Mouse (Mus musculus) neutrophil, adult 5-6 weeks (primary cell): ENCODE measurements around the gene Cope. TPM values are rescaled to one million over a fixed set of nuclear protein-coding genes. Genes with fewer than 3 reads are reported as not detected.

Experiments
- ATAC-seq: fragments of 151-379, 151-347 bp; 2 replicates; pipeline ENCODE4 v1.8.0; 2017; ENCODE audit warnings: mild to moderate bottlenecking, moderate TSS enrichment; ENCODE audit not compliant: insufficient number of reproducible peaks, poor library complexity, low FRiP score, severe bottlenecking; ENCODE audit errors: extremely low read depth
- total RNA-seq: library from RNA; stranded (forward); fragments of 200-1000 nt; gene quantifications from 2 replicates; pipeline ENCODE4 v1.2.3, GENCODE M21; 2017

Gene Cope
- total RNA-seq, 1 experiment from 2014 or later = 67.9 TPM

DNA sequence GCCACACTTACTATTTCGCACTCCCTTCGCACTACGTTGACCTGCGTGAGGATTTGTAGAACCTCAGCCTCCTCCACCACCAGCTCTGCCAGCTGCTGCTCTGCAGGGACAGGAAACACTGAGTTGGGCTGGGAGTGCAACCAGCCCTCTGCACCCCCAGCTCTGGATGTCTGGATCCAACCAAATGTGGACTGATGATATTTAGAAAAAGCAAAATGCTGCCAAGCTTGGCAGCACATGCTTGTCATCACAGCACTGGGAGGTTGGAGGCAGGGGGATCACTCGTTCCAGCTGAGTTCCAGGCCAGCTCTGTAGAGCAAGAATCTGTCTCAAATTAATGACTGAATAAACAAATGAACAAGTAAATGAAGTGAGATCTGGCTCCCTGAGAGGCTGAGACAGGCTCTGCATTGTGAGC, 8.3 kb upstream of the Cope start:
- no peak for ATAC-seq

DNA sequence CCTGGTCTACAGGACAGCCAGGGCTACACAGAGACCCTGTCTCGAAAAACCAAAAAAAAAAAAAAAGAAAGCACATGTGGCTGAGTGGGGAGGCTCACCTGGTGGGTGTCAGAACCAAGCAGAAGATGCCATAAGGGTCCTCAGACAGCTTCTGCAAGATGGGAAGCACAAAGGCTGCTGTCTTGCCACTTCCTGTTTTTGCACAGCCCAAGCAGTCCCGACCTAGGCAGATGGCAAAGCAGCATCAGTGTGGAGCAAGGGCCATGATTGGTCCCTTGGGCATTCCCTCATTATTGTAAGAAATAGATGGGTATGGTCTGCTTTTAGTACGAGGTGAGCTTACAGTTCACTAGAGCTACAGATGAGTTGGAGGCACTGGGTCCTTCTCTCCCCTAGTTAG, 1.4 kb upstream of the Cope start:
- no peak for ATAC-seq

DNA sequence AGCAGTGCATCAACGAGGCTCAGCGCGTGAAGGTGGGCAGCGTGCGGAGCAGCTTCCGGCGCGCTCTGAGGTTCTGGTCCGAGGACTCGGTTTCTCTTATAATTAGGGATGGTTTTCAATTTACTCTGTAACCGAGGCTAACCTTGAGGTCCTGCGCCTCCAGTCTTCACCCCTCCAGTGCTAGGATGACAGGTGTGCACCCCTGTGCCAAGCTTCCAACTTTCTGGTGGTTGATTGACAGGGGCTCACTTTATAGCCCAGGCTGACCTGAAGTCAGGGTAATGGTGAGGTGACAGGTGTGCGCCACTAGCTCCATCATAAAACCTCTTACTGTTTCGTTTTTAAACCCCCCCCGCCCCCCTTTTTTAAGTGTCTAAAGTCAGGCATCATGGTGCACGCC, 583 bp downstream of the Cope start:
- no peak for ATAC-seq

DNA sequence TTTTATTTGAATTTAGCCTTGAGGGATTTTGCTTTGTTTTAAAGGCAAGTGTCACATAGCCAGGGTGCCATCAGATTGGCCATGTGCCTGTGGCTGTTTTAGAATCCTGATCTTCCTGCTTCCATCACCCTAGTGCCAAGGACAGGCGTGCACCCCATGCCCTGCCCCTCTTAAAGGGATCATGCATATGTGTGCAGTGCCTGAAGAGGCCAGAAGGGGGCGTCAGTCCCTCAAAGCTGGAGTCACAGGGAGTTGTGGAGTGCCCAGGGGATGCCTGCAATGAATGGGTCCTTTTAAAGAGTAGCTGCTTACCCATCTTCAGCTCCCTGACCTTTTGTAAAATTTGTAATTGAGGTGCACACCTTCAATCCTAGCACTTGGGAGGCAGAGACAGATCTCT, 7.0 kb downstream of the Cope start:
- no peak for ATAC-seq

DNA sequence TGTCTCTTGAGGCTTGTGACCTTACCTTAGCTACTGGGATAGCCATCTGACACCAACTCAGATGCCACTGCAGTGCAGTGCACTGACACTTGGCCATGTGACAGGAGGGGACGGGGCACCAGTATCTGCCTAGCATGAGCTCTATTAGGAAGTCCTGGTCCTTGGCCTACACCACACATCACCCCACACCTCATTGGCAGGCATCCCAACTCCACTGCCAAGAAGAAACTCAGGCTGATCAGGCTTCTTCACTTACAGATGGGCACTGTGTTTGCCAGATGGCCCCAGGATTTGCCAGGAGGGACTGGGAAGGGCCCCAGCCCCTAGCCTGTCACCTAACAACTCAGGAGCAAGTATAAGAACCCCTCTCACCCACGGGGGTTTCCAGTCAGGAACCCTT, 11.1 kb downstream of the Cope start:
- no peak for ATAC-seq

DNA sequence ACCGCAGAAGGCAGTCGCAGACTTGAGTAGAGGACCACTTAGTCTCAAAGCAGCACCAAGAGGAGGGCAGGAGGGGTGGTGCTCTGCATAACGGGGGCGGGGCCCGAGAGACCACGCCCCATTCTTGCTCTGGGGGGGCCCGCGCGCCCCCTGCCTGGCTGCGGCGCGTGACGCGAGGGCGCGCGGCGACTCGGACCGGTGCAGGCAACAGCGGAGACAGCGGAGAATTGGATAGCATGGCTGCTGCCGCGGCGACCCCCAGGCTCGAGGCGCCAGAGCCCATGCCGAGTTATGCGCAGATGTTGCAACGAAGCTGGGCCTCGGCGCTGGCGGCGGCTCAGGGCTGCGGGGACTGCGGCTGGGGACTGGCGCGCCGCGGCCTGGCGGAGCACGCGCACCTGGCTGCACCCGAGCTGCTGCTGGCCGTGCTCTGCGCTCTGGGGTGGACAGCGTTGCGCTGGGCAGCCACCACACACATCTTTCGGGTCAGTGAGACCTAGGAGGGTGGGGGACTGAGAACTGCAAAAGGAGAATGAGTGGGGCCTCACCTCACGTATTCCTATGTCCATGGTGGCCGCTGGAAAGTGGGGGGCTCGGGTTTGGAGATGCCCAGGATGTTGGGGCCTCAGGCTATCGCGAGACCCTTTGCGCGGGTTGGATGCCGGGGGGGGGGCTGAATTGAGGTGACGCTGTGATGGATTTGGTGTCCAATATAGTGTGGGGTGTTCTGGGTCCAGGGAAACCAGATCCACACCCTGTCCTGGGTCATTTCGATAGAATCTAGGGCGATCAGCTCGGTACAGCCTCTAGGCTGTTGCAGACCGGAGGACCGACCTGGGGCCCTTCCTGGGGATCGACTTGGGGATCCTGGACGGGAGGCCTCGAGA, 13.5 kb downstream of the Cope start, which contains the start of gene Cers1:
Cers1 (plus strand) TSS at position 152 of the 887 bp plus-strand sequence.
- no peak for ATAC-seq

DNA sequence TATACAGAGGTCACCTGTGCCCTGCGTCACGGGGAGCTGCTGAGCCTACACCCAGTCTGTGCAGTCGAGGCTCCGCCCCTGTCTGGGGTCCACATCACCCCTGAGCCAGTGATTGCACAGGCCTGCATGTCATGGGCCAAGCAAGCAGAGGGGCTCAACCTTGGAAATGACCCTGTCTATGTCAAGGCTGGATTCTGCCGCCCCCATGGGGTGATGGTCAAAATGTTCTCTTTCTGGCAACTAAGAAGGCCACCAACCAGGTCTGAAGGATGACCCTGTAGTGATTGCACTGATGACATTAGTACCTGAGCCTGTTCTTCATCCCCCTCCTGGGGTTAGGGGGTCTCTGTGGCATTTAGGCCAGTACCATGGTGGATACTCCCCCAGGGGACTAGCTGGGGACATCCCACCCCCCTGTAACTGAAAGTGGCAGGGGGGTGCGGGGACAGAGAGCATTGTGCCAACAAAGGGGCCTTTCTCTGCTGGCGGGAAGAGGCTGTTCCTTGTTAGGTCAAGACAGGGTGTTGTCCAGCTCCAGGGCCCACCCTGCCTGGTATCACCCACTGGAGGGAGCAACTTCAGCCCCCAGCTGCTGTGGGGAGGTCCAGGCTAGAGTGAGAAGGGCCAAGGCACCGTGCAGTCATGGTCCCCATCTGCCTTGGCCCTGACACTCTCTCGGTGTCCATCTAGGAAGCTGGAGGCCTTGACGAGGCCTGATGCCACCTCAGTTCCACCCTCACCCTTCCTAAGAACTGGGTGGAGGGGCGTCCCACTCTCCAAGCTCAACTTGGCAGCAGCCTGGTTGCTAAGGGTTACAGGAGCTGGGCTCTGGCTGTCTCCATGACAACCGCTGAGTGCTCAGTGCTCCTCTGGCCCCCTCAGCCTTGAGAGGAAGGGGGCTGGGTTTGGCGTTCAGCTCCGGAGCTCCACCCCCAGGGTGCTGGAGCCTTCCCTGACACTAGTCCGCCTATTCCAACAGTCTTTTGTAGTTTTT, 14.5 kb downstream of the Cope start:
- no peak for ATAC-seq

DNA sequence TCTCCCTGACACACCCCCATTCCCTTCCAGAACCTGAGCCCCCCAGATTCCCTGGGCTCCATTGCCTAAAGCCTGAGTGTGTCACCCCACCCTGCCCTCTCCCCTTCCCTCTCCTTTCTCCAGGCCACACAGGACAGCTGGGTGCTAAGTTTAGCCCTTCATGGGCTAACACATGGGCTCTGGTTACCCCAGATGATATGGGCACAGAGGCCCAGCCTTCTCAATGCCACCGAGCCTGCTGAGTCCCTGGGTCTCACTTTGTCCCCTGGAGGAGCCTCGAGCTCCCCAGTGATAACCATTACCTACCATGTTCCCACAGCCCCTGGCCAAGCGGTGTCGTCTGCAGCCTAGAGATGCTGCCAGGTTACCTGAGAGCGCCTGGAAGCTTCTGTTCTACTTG, 15.6 kb downstream of the Cope start:
- ATAC-seq = no peak

DNA sequence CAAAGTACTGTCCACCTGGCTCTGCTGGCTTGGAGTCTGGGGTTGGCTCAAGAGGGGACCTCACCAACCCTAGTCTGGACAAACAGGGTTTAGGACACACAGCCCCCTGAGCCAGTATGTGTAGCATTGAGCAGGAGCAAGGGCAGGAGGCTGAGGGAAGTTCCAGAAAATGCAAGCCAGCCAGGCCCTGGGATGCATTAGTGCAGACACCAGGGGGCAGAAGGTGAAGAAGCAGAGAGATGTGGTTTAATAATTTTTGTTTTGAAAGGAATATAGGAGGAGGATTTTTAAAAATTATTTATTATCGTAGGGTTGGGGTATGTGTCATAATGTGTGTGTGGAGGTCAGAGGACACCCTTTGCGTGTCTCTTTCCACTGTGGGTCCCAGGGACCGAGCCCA, 21.4 kb downstream of the Cope start:
- ATAC-seq = no peak

DNA sequence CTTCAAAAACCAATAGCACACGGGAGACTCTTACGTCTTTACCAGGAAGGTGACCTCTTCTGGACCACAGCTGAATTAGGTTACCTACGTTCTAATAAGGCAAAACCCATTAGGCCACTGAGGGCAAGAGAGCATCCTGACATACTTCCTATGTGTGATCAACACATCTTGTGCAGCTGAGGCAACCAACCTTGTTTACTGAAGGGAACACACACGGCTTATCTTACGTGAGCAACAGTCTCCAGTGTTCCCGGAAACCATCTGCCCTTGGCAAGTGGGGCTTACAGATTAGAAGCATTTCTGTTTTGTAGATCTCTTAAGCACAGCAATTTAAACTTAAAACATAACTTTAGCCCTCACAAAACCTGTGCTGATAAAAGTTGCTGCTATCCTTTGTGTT, 25.2 kb downstream of the Cope start:
- ATAC-seq = no peak

DNA sequence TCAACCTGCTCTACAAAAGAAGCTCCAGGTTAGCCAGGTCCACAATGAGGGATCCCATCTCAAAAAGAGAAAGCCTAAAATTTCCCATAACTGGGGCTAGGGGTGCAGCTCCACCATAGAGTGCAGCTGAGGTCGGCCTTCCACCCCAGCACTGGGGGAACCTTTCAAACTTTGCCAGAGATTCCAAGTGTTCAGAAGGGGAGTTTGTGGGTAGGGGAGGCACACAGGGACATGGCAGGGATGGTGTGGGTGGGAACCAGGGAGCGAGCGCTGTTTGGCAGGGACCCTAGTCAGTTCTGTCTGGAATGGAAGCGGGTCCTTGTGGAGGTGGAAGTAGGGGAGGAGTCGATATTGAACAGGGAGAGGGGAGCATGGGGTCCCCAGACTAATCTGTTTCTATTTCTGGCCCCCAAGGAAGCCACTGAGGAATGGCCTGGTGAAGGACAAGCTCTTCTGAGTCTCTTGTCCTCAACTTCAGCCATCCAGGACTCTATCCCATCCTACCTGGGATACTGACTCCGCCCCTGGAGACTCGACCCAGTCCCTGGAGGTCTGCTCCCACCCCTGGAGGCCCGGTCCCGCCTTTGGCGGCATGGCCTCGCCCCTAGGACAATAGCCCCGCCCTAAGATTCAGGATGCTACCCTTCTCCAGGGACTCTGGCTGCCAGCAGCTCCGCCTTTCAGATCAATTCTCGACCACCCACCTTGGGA, 27.0 kb downstream of the Cope start, which contains the start of gene Gdf1:
Gdf1 (plus strand) TSS at position 694 of the 711 bp plus-strand sequence.
- ATAC-seq = no peak

DNA sequence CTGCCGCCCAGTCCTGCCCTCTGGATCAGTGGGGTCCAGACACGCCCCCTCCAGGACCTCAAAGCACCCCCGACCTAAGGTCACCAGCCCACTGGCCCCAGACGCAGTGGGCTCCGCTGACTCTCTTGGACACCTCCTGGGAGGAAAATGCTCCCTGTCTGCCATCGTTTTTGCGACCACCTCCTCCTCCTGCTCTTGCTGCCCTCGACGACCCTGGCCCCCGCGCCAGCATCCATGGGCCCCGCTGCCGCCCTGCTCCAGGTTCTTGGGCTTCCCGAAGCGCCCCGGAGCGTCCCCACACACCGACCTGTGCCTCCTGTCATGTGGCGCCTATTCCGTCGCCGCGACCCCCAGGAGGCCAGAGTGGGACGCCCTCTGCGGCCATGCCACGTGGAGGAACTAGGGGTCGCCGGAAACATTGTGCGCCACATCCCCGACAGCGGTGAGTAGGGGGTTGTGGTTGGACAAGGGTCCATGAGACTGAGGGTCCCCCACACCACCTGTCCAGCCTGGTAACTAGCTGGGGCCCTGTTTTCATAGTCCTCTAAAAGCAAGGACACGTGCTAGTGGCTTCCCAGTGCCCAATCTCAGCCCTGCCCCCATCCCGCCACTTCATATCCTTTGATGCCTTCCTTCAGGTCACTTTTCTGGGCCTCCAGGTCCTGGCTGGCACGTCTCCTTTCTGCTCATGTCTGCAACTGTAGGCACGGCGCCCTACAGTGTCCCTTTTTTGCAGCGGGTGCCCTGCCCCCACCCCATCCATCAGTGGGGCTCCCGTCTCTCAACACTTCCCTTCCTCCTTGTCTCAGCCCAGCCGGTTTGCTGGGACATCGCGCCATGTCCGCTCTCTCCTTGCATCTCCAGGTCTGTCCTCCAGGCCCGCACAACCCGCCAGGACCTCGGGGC, 27.8 kb downstream of the Cope start:
- ATAC-seq = 0 out of 2 replicates have a peak, but pooled peaks have one; percentile 13

DNA sequence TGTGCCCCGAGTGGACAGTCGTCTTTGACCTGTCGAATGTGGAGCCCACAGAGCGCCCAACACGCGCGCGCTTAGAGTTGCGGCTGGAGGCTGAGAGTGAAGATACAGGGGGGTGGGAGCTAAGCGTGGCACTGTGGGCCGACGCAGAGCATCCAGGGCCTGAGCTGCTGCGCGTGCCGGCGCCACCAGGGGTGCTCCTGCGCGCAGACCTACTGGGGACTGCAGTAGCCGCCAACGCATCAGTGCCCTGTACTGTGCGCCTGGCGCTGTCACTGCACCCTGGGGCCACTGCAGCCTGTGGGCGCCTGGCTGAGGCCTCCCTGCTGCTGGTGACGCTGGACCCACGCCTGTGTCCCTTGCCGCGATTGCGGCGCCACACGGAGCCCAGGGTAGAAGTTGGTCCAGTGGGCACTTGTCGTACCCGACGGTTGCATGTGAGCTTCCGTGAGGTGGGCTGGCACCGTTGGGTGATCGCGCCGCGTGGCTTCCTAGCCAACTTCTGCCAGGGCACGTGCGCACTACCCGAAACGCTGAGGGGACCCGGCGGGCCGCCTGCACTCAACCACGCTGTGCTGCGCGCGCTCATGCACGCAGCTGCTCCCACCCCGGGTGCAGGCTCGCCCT, 28.5 kb downstream of the Cope start:
- no peak for ATAC-seq

DNA sequence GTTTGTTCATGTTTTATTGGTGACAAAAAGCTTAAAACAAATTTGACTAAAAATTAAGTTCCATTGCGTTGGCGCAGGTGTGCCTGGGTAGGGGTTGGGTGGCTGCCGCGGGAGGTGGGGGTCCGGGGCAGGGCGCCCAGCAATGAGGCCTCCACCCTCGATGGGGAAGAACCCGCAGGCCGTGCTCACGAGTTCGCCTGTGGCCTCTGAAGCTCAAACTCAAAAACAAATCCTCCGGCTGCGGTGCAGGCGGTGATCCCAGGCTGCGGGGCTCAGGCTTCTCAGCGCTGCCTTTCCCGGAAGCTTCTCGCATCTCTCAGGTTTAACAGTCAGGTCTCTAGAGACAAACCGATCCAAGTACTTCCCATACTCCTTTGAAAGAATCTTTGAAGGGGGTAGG, 29.2 kb downstream of the Cope start:
- ATAC-seq = no peak

DNA sequence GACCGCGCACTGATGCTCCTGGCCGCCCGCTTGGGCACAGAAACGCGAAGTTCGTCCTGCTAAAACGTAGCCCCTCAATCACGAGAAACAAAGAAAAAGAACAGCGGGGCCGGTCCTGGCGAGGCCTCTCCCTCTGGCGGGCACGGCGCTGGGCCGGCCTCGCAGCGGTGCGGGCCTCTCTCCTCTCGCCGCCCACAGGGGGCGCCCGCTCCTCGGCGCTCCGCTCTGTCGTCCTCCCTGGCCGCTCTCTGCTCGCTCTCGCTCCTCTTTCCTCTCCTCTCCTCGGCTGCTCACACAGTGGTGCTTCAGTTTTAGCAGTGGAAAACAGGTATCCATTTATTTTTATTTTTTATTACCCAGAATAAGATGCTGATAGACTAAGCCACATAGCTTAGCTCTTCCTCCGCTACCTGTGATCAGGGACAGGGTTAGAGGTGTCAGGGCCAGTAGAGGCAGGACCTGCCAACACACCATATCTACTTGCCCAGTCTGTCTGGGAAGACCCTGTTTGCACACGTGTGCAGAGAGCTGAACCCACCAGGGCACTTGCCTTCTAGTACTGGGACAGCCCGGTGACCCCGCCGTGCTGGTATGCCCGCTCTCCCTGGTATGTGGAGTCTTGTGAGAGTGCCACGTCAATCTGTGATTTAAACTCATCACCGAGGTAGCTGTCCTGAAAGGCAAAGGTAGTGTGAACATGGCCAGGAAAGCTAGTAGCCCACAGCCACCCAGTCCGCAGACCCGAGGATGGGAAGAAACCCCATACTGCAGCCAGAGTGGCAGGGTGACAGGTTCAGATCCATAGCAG, 30.0 kb downstream of the Cope start:
- ATAC-seq = no peak

DNA sequence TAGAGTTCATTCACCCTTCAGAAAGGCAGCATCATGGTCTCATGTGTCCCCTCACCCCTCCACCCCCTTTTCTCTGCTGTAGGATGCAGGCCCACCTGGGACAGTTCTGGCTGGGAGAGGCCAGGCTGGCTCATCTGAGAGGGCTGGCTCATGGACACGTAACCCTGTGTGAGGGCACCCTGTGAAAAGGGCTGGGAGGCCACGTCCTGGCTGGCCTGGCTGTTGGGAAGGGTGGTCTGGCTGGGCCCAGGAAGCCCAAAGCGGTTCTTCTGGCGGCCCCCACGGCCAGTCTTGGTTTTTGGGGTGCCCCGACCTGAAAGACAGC, 30.5 kb downstream of the Cope start:
- ATAC-seq = no peak

DNA sequence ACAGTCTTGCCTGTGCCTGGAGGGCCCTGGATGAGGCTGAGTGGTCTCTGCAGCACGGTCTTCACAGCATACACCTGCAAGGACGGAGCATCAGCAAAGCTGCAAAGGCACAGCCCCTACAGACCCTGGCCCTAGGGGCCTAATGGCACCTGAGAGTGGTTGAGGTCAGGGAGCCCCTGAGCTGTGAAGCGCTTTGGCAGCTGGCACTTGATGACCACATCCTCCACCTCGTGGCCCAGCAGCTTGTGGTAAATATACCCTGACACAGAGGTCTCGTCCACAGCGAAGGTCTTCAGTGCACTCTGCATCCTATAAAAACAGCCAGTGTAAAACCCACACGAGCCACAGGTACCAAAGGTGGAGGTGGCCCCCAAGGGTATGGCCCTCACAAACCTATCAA, 36.6 kb downstream of the Cope start:
- no peak for ATAC-seq
